Mouse (Mus musculus) bone marrow macrophage, adult 2 months (primary cell): ENCODE data around the gene Aco1. TPM values are rescaled to one million over a fixed set of nuclear protein-coding genes. Genes with fewer than 3 reads are reported as not detected.
"Not testable (repeated sequence)": the region's sequence is repeated elsewhere in the genome, so short reads cannot be mapped to it uniquely, and the experiment has no call there.

Experiments
- H3K27ac ChIP-seq: 2 replicates; pipeline ENCODE4 v1.5.1; 2012; ENCODE audit warnings: low read depth, low read length; ENCODE audit not compliant: insufficient read depth
- H3K4me1 ChIP-seq: 2 replicates; pipeline ENCODE4 v1.6.1; 2012; ENCODE audit warnings: low read length; ENCODE audit not compliant: control insufficient read depth, insufficient read depth
- H3K4me3 ChIP-seq: 2 replicates; pipeline ENCODE4 v1.5.1; 2012; ENCODE audit warnings: mild to moderate bottlenecking, low read length, moderate library complexity; ENCODE audit not compliant: insufficient read depth
- CTCF ChIP-seq: IDR thresholded peaks from 2 replicates; pipeline ENCODE4 v1.5.1; 2012; ENCODE audit warnings: low read depth, mild to moderate bottlenecking, low read length, moderate library complexity
- POLR2A ChIP-seq: IDR thresholded peaks from 2 replicates; pipeline ENCODE4 v1.6.1; 2012; ENCODE audit warnings: mild to moderate bottlenecking, low read depth, low read length, borderline replicate concordance
- polyA plus RNA-seq: library from polyadenylated mRNA; stranded (reverse); fragments of >200 nt; gene quantifications from 2 replicates; pipeline ENCODE4 v1.2.4, GENCODE M21; 2012; ENCODE audit not compliant: missing spikeins, insufficient read depth, insufficient read length

Gene Aco1
- polyA plus RNA-seq, result 22.1 and 28.8 TPM in 2 replicates

DNA sequence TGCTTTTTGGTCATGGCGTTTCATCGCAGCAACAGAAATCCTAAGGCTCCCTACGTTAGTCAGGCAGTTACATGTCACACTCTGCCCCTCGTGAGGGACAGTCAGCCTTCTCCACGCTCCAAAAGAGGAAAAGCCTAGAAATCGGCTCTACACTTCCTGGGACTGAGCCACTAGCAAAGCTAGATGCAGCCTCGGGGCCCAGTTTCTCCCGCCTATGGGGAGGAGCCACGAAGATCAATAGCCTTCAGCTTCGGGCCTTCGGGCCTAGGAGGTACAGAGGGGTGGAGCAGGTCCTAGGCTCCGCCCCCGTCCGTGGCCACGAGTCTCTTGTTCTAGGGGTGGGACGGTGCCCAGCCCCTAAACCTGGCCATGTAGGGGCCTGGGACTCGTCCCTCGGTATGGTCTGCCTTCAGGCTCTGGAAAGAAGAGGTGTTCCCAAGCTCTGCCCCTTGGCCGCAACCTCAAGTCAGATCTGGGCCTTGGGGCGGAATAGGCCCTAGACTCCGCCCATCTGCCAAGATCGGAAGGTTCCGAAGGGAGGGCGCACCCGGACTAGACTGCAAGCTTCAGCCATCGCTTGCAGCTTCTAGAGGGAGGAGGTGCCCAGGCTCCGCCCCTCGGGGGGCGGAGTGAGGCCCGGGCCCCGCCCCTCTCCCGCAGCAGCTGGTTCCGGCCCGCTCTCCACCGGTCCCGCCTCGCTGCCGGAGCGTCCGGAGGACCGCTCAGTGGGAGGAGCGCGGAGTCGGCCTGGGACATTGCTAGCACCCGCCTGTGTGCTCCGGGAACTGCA lies at the start of gene Aco1:
TSS of gene Aco1 (plus strand) at position 339 of the 790 bp plus-strand sequence.
- no peak for TF ChIP-seq CTCF
- no peak for TF ChIP-seq POLR2A
- Histone ChIP-seq H3K4me1 (peaks cover 23% of the 10 kb centered on the region), H3K4me3 (peak within 1 kb of the TSS; percentile 87), H3K27ac (peak within 1 kb of the TSS; percentile 99)

DNA sequence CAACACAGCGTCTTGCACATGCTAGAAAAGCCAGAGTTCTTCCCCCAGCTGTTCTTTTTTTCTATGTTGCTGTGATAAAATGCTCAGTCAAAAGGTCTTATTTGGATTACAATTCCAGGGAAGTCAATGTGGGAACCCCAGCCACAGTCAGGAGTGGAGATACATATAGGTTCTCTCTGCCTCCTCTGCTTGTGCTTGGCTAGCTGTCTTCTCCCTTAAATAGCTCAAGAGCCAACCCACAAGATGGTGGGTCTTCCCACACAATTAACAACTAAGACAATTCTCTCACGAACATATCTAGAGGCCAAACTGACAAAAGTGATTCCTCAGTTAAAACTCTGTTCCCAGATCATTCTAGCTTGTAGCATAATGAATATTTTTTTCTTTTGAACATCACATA lies 47.9 kb upstream of the Aco1 start:
- Histone ChIP-seq H3K4me1 (no peaks in the 10 kb centered on the region), H3K27ac (no peak overlapping the region), H3K4me3 (no peak overlapping the region)
- no peak for TF ChIP-seq CTCF
- TF ChIP-seq POLR2A, result no peak

- Histone ChIP-seq H3K27ac (no peak overlapping the region), H3K4me1 (no peaks in the 10 kb centered on the region), H3K4me3 (no peak overlapping the region)
- no peak for TF ChIP-seq CTCF
- no peak for TF ChIP-seq POLR2A
Measured at GRCm38 (mm10) chr4:40102996-40103395, 39.9 kb upstream of the Aco1 start.

DNA sequence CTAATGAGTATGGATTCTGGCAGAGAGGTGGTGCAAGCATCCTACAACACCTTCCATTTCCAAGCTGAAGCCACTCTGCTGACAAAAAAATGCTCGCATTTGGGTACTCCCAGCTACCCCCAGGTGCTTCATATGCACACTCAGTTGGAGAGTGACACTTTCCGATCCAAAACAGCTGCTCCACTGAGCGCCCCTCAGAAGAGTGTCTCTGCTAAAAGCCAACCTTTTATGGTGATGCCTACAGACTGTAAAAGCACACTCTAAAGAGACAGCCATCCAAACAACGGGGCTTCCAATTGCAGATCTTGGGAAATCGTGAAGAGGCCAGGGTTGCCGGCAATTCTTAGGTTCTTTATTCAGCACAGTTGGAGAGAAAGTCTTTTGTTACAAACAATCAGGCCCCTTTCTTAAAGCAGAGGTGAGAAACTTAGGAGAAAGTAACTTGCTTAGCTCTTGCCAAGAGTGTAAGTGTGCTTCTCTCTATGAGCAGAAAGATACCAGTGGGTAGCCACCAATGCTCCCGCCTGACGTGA lies 36.8 kb upstream of the Aco1 start:
- no peak overlapping the region for H3K4me3 ChIP-seq
- no peaks in the 10 kb centered on the region for H3K4me1 ChIP-seq
- no peak overlapping the region for H3K27ac ChIP-seq
- TF ChIP-seq CTCF, result no peak
- TF ChIP-seq POLR2A, result no peak

GRCm38 (mm10) chr4:40108030-40108429 lies 34.9 kb upstream of the Aco1 start:
- Histone ChIP-seq H3K4me1 (no peaks in the 10 kb centered on the region), H3K4me3 (no peak overlapping the region), H3K27ac (no peak overlapping the region)
- no peak for TF ChIP-seq CTCF
- no peak for TF ChIP-seq POLR2A

- Histone ChIP-seq H3K4me1 (no peaks in the 10 kb centered on the region), H3K27ac (no peak overlapping the region), H3K4me3 (no peak overlapping the region)
- TF ChIP-seq CTCF (no peak), POLR2A (no peak)
Measured at GRCm38 (mm10) chr4:40113173-40113572, 29.7 kb upstream of the Aco1 start.

DNA sequence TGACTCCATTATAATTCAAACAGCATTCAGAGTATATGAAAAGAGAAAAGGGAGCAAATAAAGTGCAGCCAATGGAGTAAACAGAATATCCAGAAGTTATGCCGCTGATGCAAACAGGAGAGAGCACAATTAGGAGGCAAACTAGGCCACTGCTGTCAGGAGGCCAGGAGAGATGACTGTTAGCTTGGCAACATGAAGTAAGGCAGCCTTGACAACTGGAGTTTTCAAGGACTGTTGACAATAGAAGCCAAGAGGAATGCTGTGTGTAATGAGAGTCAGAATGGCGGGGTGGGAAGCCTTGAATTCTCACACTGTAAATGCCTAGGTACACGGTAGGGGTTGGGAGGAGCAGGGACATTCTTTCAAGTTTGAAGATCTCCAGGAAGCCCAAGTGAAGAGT lies 21.7 kb upstream of the Aco1 start:
- Histone ChIP-seq H3K4me1 (no peaks in the 10 kb centered on the region), H3K4me3 (no peak overlapping the region), H3K27ac (no peak overlapping the region)
- TF ChIP-seq CTCF (no peak), POLR2A (no peak)

GRCm38 (mm10) chr4:40122291-40122690 lies 20.6 kb upstream of the Aco1 start:
- not testable (repeated sequence) for H3K4me3 ChIP-seq, H3K27ac ChIP-seq, H3K4me1 ChIP-seq

GRCm38 (mm10) chr4:40134468-40135102 lies 8.3 kb upstream of the Aco1 start:
- H3K4me3 ChIP-seq, result no peak overlapping the region
- H3K4me1 ChIP-seq, result 0 out of 2 replicates have a peak, but pooled peaks cover 2% of the 10 kb centered on the region
- no peak overlapping the region for H3K27ac ChIP-seq
- TF ChIP-seq POLR2A (no peak), CTCF (peak; percentile 84)

- peaks cover 2% of the 10 kb centered on the region; the same call in 1 of the 2 replicates for H3K4me1 ChIP-seq
- H3K4me3 ChIP-seq, result no peak overlapping the region
- no peak for TF ChIP-seq CTCF
- TF ChIP-seq POLR2A, result no peak
- H3K27ac ChIP-seq, result no peak overlapping the region
Measured at GRCm38 (mm10) chr4:40136519-40136918, 6.4 kb upstream of the Aco1 start.
